Comparison of ENCODE assay signal across 8 mouse cellular contexts in genomic region chr8:91800523-91801240, GRCm38 (mm10). TPM values are rescaled to one million over a fixed set of nuclear protein-coding genes. Genes with fewer than 3 reads are reported as not detected.
DNase-seq lines count a peak whose midpoint lies in the region; ATAC-seq and TF ChIP-seq lines count a peak whose summit lies in the region.

No protein-coding gene starts in this region.

- peak overlapping the region; percentile 66 for H3K4me3 ChIP-seq in lung, embryonic 14.5 days (ENCODE audit: low read depth, low read length)
- H3K4me3 ChIP-seq in heart, embryonic 16.5 days (ENCODE audit: low read length) = peak overlapping the region; percentile 79
- peak overlapping the region; percentile 59 for H3K4me3 ChIP-seq in limb, embryonic 13.5 days
- H3K4me3 ChIP-seq in neural tube, embryonic 13.5 days = peak overlapping the region; percentile 55

- under 1% methylated on average over 62 of the region's 64 CpGs for WGBS in lung, embryonic 14.5 days
- under 1% methylated on average over 59 of the region's 64 CpGs for WGBS in heart, embryonic 16.5 days
- WGBS in limb, embryonic 13.5 days = under 1% methylated on average over 52 of the region's 64 CpGs
- under 1% methylated on average over 64 of the region's 64 CpGs for WGBS in neural tube, embryonic 13.5 days

- H3K4me2 ChIP-seq in lung, embryonic 14.5 days = peak overlapping the region; percentile 85
- peak overlapping the region; percentile 91 for H3K4me2 ChIP-seq in heart, embryonic 16.5 days (ENCODE audit: low read depth, low read length)
- peak overlapping the region; percentile 83 for H3K4me2 ChIP-seq in limb, embryonic 13.5 days (replicated peaks)
- H3K4me2 ChIP-seq in neural tube, embryonic 13.5 days = peak overlapping the region; percentile 83

- no peaks in the 10 kb centered on the region for H3K9me3 ChIP-seq in lung, embryonic 14.5 days (ENCODE audit: low read depth, low read length)
- no peaks in the 10 kb centered on the region for H3K9me3 ChIP-seq in heart, embryonic 16.5 days (replicated peaks; ENCODE audit: control insufficient read depth, low read length)
- H3K9me3 ChIP-seq in limb, embryonic 13.5 days = no peaks in the 10 kb centered on the region
- no peaks in the 10 kb centered on the region for H3K9me3 ChIP-seq in neural tube, embryonic 13.5 days

- peak overlapping the region; percentile 89 for H3K9ac ChIP-seq in lung, embryonic 14.5 days
- peak overlapping the region; percentile 81 for H3K9ac ChIP-seq in heart, embryonic 16.5 days (ENCODE audit: low read length)
- H3K9ac ChIP-seq in limb, embryonic 13.5 days = peak overlapping the region; percentile 74
- H3K9ac ChIP-seq in neural tube, embryonic 13.5 days = peak overlapping the region; percentile 82

- TF ChIP-seq CTCF in lung, embryonic 14.5 days (IDR thresholded peaks at IDR 0.05; ENCODE audit: low read depth) = no peak

- H3K27me3 ChIP-seq in lung, embryonic 14.5 days (ENCODE audit: insufficient read depth, low read length) = peaks cover 96% of the 10 kb centered on the region
- H3K27me3 ChIP-seq in heart, embryonic 16.5 days (ENCODE audit: control insufficient read depth, insufficient read depth, low read length) = peaks cover 64% of the 10 kb centered on the region
- peaks cover 99% of the 10 kb centered on the region for H3K27me3 ChIP-seq in limb, embryonic 13.5 days
- peaks cover 90% of the 10 kb centered on the region for H3K27me3 ChIP-seq in neural tube, embryonic 13.5 days

- ATAC-seq in lung, embryonic 14.5 days (ENCODE audit: insufficient read depth) = no peak
- ATAC-seq in heart, embryonic 16.5 days (replicated peaks; ENCODE audit: extremely low read depth, insufficient read depth, low FRiP score) = peak; percentile 9; the same call in 1 of the 2 replicates
- ATAC-seq in limb, embryonic 13.5 days (ENCODE audit: low FRiP score, low read depth) = no peak
- ATAC-seq in neural tube, embryonic 13.5 days (ENCODE audit: low read depth) = 0 out of 2 replicates have a peak, but pooled peaks have one; percentile 2
- no peak for ATAC-seq in megakaryocyte progenitor cell, adult 5-6 weeks (replicated peaks; ENCODE audit: poor library complexity)

- 0 out of 2 replicates have a peak, but pooled peaks cover 4% of the 10 kb centered on the region for H3K36me3 ChIP-seq in lung, embryonic 14.5 days (ENCODE audit: insufficient read depth)
- no peaks in the 10 kb centered on the region for H3K36me3 ChIP-seq in heart, embryonic 16.5 days (ENCODE audit: control insufficient read depth, insufficient read depth)
- no peaks in the 10 kb centered on the region for H3K36me3 ChIP-seq in limb, embryonic 13.5 days
- no peaks in the 10 kb centered on the region for H3K36me3 ChIP-seq in neural tube, embryonic 13.5 days

- no peaks in the 10 kb centered on the region for H3K4me1 ChIP-seq in lung, embryonic 14.5 days (ENCODE audit: insufficient read depth)
- peaks cover 11% of the 10 kb centered on the region for H3K4me1 ChIP-seq in heart, embryonic 16.5 days (ENCODE audit: control insufficient read depth, insufficient read depth, low read length)
- peaks cover 60% of the 10 kb centered on the region for H3K4me1 ChIP-seq in limb, embryonic 13.5 days
- H3K4me1 ChIP-seq in neural tube, embryonic 13.5 days (replicated peaks) = peaks cover 81% of the 10 kb centered on the region

- peak overlapping the region; percentile 98 for H3K27ac ChIP-seq in lung, embryonic 14.5 days (ENCODE audit: low read depth)
- H3K27ac ChIP-seq in heart, embryonic 16.5 days (ENCODE audit: low read length) = peak overlapping the region; percentile 95
- peak overlapping the region; percentile 75 for H3K27ac ChIP-seq in limb, embryonic 13.5 days
- H3K27ac ChIP-seq in neural tube, embryonic 13.5 days (replicated peaks) = peak overlapping the region; percentile 84

- DNase-seq in lung, embryonic 14.5 days = peak; percentile 35
- no peak for DNase-seq in lung, postnatal 25 days (ENCODE audit: low spot score)
- peak; percentile 42 to 50 for DNase-seq in cerebellum, postnatal 10 days
- DNase-seq in left cerebral cortex, adult 8-10 months (ENCODE audit: low spot score in 2 of 2) = no peak

RNA-seq across cellular contexts. Expression of gene Irx3, which starts 1.2 kb away (rescaled TPM):
- polyA plus RNA-seq in lung, embryonic 14.5 days (2014; fragmentation: Nextera tagmentation; extraction: Ambion mirVana) = 25.5 and 29.9 TPM in 2 replicates
- 13.4 and 16.6 TPM in 2 replicates for polyA plus RNA-seq in heart, embryonic 16.5 days (2015; fragmentation: Nextera tagmentation; extraction: Ambion mirVana)
- polyA plus RNA-seq in limb, embryonic 13.5 days (2015; fragmentation: Nextera tagmentation; extraction: Ambion mirVana) = 12.1 and 13.3 TPM in 2 replicates
- polyA plus RNA-seq in neural tube, embryonic 13.5 days (2015; fragmentation: Nextera tagmentation; extraction: Ambion mirVana) = 6.8 and 9.9 TPM in 2 replicates
- not detected in 2 replicates for total RNA-seq in megakaryocyte progenitor cell, adult 5-6 weeks (2015)
- not detected in 2 replicates for total RNA-seq in megakaryocyte progenitor cell, adult 5-6 weeks (2017)
- under 1 TPM; 0.22 to 0.78 (median 0.33) TPM for total RNA-seq in left cerebral cortex, adult 8-10 months (2022)

Comparison
In these comparisons a context has a peak if more than half of its experiments do, and no peak if none do; other contexts are left out.
1. DNase-seq: peak in lung, embryonic 14.5 days (single experiment) and cerebellum, postnatal 10 days (2 of 2); none in lung, postnatal 25 days (single experiment) and left cerebral cortex, adult 8-10 months (0 of 2).
2. ATAC-seq: peak in heart, embryonic 16.5 days (single experiment) and neural tube, embryonic 13.5 days (single experiment); none in lung, embryonic 14.5 days (single experiment), limb, embryonic 13.5 days (single experiment) and megakaryocyte progenitor cell, adult 5-6 weeks (single experiment).
3. Peak in every context shown above with its lines, with median percentiles within 50 percentile points of each other: H3K27ac ChIP-seq, H3K4me2 ChIP-seq, H3K4me3 ChIP-seq and H3K9ac ChIP-seq.